18 mouse cellular contexts compared by ENCODE assay signal in the genomic region with DNA sequence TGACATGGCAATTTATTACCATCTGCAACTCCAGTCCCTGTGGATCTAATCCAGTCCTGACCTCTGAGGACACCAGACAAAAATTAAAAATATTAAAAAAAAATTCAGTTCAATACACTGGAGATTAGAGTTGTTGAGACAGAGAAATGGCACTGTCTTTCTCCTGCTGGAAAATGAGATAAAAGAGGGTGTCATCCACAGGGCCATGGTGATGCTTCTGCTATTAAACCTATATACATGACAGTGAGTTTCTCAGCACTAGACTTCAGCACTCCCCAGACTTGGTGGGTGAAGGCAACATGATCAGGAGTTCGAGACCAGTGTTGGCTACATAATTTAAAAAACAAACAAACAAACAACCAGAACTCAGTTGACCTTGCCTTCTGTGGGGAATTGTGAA. TPM values are rescaled to one million over a fixed set of nuclear protein-coding genes. Genes with fewer than 3 reads are reported as not detected.
A peak's percentile ranks its signal among the peaks of the same experiment; 100 is the strongest.
DNase-seq lines count a peak whose midpoint lies in the region; ATAC-seq and TF ChIP-seq lines count a peak whose summit lies in the region.
"Had no signal": no experiment of that assay in that cellular context is flagged by ENCODE, and none has a peak within 500 bp of the region (broad histone marks: within the 10 kb centered on the region; RNA-seq: fewer than 3 reads in every experiment).

No protein-coding gene starts in this region.

- H3K9me3 ChIP-seq in midbrain, postnatal 0 days (ENCODE audit: low read length): no peaks in the 10 kb centered on the region
- H3K9me3 ChIP-seq in midbrain, embryonic 14.5 days (ENCODE audit: control insufficient read depth, low read length): no peaks in the 10 kb centered on the region
- no peaks in the 10 kb centered on the region for H3K9me3 ChIP-seq in liver, embryonic 15.5 days (replicated peaks)
- H3K9me3 ChIP-seq in heart, embryonic 10.5 days: no peaks in the 10 kb centered on the region
- H3K9me3 ChIP-seq: embryonic facial prominence, embryonic 12.5 days; forebrain, embryonic 13.5 days; heart, embryonic 12.5 days; hindbrain, embryonic 15.5 days had no signal

- H3K27ac ChIP-seq in heart, adult 2 months: no peak overlapping the region
- 0 out of 2 replicates have a peak overlapping the region, but pooled peaks have one; percentile 38 for H3K27ac ChIP-seq in midbrain, postnatal 0 days (ENCODE audit: low read depth, low read length)
- no peak overlapping the region for H3K27ac ChIP-seq in midbrain, embryonic 14.5 days (replicated peaks; ENCODE audit: low read depth, low read length)
- peak overlapping the region; percentile 43 for H3K27ac ChIP-seq in liver, embryonic 15.5 days (replicated peaks)
- H3K27ac ChIP-seq in heart, embryonic 10.5 days: no peak overlapping the region
- H3K27ac ChIP-seq: embryonic facial prominence, embryonic 12.5 days had no signal

- no peaks in the 10 kb centered on the region for H3K27me3 ChIP-seq in heart, adult 2 months (ENCODE audit: control insufficient read depth, insufficient read depth, low read length)
- H3K27me3 ChIP-seq in midbrain, postnatal 0 days (ENCODE audit: insufficient read depth, low read length): no peaks in the 10 kb centered on the region
- H3K27me3 ChIP-seq in midbrain, embryonic 14.5 days (ENCODE audit: control insufficient read depth, insufficient read depth, low read length): no peaks in the 10 kb centered on the region
- no peaks in the 10 kb centered on the region for H3K27me3 ChIP-seq in liver, embryonic 15.5 days
- no peaks in the 10 kb centered on the region for H3K27me3 ChIP-seq in heart, embryonic 10.5 days (ENCODE audit: insufficient read depth, poor library complexity, severe bottlenecking)
- H3K27me3 ChIP-seq: CH12.LX; embryonic facial prominence, embryonic 12.5 days; forebrain, embryonic 13.5 days; heart, embryonic 12.5 days; hindbrain, embryonic 15.5 days; Patski had no signal

- H3K79me2 ChIP-seq in heart, adult 2 months (replicated peaks; ENCODE audit: control insufficient read depth, insufficient read depth, low read length): peaks cover 10% of the 10 kb centered on the region; the same call in 1 of the 2 replicates

- no peak for TF ChIP-seq CTCF in heart, adult 2 months (IDR thresholded peaks at IDR 0.05)
- no peak for TF ChIP-seq CTCF in midbrain, postnatal 0 days (IDR thresholded peaks at IDR 0.05)

- ATAC-seq in midbrain, postnatal 0 days (ENCODE audit: low FRiP score): no peak
- ATAC-seq in midbrain, embryonic 14.5 days (ENCODE audit: low FRiP score, low TSS enrichment): no peak
- ATAC-seq in liver, embryonic 15.5 days (ENCODE audit: insufficient read depth): 0 out of 2 replicates have a peak, but pooled peaks have one; percentile 51
- ATAC-seq: activated CD4-positive, CD25-positive, alpha-beta regulatory T cell, adult 4 months; forebrain, embryonic 13.5 days; Patski had no signal

- no peak for TF ChIP-seq EP300 in heart, adult 2 months (IDR thresholded peaks at IDR 0.05; ENCODE audit: insufficient read depth, low read depth, low read length)

- WGBS in heart, adult 2 months: 100% methylated on average over 1 of the region's 1 CpGs
- WGBS in midbrain, postnatal 0 days: 94% methylated on average over 1 of the region's 1 CpGs
- WGBS in midbrain, embryonic 14.5 days: 84% methylated on average over 1 of the region's 1 CpGs
- 71% methylated on average over 1 of the region's 1 CpGs for WGBS in liver, embryonic 15.5 days (ENCODE audit: insufficient replicate concordance)
- 77% methylated on average over 1 of the region's 1 CpGs for WGBS in heart, embryonic 10.5 days

- H3K4me3 ChIP-seq in heart, adult 2 months: no peak overlapping the region
- no peak overlapping the region for H3K4me3 ChIP-seq in midbrain, postnatal 0 days (ENCODE audit: low read depth, low read length)
- H3K4me3 ChIP-seq in midbrain, embryonic 14.5 days (replicated peaks; ENCODE audit: low read depth, low read length): no peak overlapping the region
- H3K4me3 ChIP-seq in liver, embryonic 15.5 days (replicated peaks): no peak overlapping the region
- H3K4me3 ChIP-seq in heart, embryonic 10.5 days: no peak overlapping the region
- H3K4me3 ChIP-seq: embryonic facial prominence, embryonic 12.5 days; forebrain, embryonic 13.5 days; heart, embryonic 12.5 days; hindbrain, embryonic 15.5 days had no signal

- TF ChIP-seq POLR2A in heart, adult 2 months (IDR thresholded peaks at IDR 0.05; ENCODE audit: insufficient read depth, low read depth, low read length): no peak

- H3K9ac ChIP-seq in heart, adult 2 months (ENCODE audit: low read depth, low read length): no peak overlapping the region
- H3K9ac ChIP-seq in midbrain, postnatal 0 days (replicated peaks; ENCODE audit: low read length, poor library complexity, severe bottlenecking): no peak overlapping the region
- no peak overlapping the region for H3K9ac ChIP-seq in midbrain, embryonic 14.5 days (replicated peaks; ENCODE audit: low read length)
- no peak overlapping the region for H3K9ac ChIP-seq in liver, embryonic 15.5 days
- H3K9ac ChIP-seq: embryonic facial prominence, embryonic 12.5 days; heart, embryonic 12.5 days; hindbrain, embryonic 15.5 days had no signal

- intact Hi-C loops in heart, adult 2 months (cut with DNase I): no loop called here

- peak; percentile 52 for DNase-seq in heart, adult 11 months
- no peak for DNase-seq in heart, adult 2 months
- DNase-seq in midbrain, postnatal 0 days (ENCODE audit: low spot score): no peak
- no peak for DNase-seq in midbrain, embryonic 14.5 days
- no peak for DNase-seq in right cerebral cortex, postnatal 4 days
- DNase-seq in heart, embryonic 10.5 days (ENCODE audit: low spot score): no peak
- DNase-seq: adrenal gland, postnatal 14 days; cerebellum, adult 11-12 months; cerebellum, adult 9-10 months; cerebellum, postnatal 25 days had no signal

- peaks cover 2% of the 10 kb centered on the region; the same call in 1 of the 2 replicates for H3K4me1 ChIP-seq in heart, adult 2 months (ENCODE audit: control insufficient read depth, insufficient read depth, low read length)
- H3K4me1 ChIP-seq in midbrain, postnatal 0 days (ENCODE audit: insufficient read depth, low read length): no peaks in the 10 kb centered on the region
- no peaks in the 10 kb centered on the region for H3K4me1 ChIP-seq in midbrain, embryonic 14.5 days (ENCODE audit: control insufficient read depth, insufficient read depth, low read length)
- H3K4me1 ChIP-seq in liver, embryonic 15.5 days (replicated peaks): peaks cover 45% of the 10 kb centered on the region
- H3K4me1 ChIP-seq in heart, embryonic 10.5 days: peaks cover 7% of the 10 kb centered on the region; the same call in 1 of the 2 replicates
- H3K4me1 ChIP-seq: embryonic facial prominence, embryonic 12.5 days; forebrain, embryonic 13.5 days; heart, embryonic 12.5 days; hindbrain, embryonic 15.5 days had no signal

- no peaks in the 10 kb centered on the region for H3K36me3 ChIP-seq in heart, adult 2 months (ENCODE audit: control insufficient read depth, insufficient read depth, low read length)
- no peaks in the 10 kb centered on the region for H3K36me3 ChIP-seq in midbrain, postnatal 0 days (ENCODE audit: insufficient read depth, low read length)
- H3K36me3 ChIP-seq in midbrain, embryonic 14.5 days (ENCODE audit: control insufficient read depth, insufficient read depth, low read length): no peaks in the 10 kb centered on the region
- no peaks in the 10 kb centered on the region for H3K36me3 ChIP-seq in liver, embryonic 15.5 days (replicated peaks)
- H3K36me3 ChIP-seq in heart, embryonic 10.5 days: no peaks in the 10 kb centered on the region
- H3K36me3 ChIP-seq: hindbrain, embryonic 15.5 days had no signal

- no peak overlapping the region for H3K4me2 ChIP-seq in midbrain, postnatal 0 days (ENCODE audit: low read depth, low read length, poor library complexity, severe bottlenecking)
- no peak overlapping the region for H3K4me2 ChIP-seq in midbrain, embryonic 14.5 days (ENCODE audit: low read length)
- no peak overlapping the region for H3K4me2 ChIP-seq in liver, embryonic 15.5 days
- H3K4me2 ChIP-seq: embryonic facial prominence, embryonic 12.5 days; forebrain, embryonic 13.5 days; heart, embryonic 12.5 days; hindbrain, embryonic 15.5 days had no signal

RNA-seq across cellular contexts. Expression of a gene that starts 43.0 kb away (rescaled TPM):
- total RNA-seq in heart, adult 2 months (2021): 10 to 100 TPM; 43.7 to 48.1 TPM
- polyA plus RNA-seq in heart, adult 2 months (2012; rRNA removed): 9.4 and 13.1 TPM in 2 replicates
- 30.0 and 39.0 TPM in 2 replicates for total RNA-seq in midbrain, postnatal 0 days (2014; rRNA removed)
- 21.5 and 26.3 TPM in 2 replicates for polyA plus RNA-seq in midbrain, postnatal 0 days (2015; fragmentation: Nextera tagmentation; extraction: Ambion mirVana)
- 23.4 and 27.3 TPM in 2 replicates for polyA plus RNA-seq in midbrain, embryonic 14.5 days (2014; fragmentation: Nextera tagmentation; extraction: Ambion mirVana)
- polyA plus RNA-seq in liver, embryonic 15.5 days (2015; fragmentation: Nextera tagmentation; extraction: Ambion mirVana): 18.3 and 20.8 TPM in 2 replicates
- 28.5 and 40.2 TPM in 2 replicates for polyA plus RNA-seq in heart, embryonic 10.5 days (2016; fragmentation: Nextera tagmentation; extraction: Ambion mirVana)

Comparison
In these comparisons a context has a peak if more than half of its experiments do, and no peak if none do; other contexts are left out.
1. H3K27ac ChIP-seq: peak in midbrain, postnatal 0 days (single experiment) and liver, embryonic 15.5 days (single experiment); none in heart, adult 2 months (single experiment), midbrain, embryonic 14.5 days (single experiment) and heart, embryonic 10.5 days (single experiment).